In the genomic region with DNA sequence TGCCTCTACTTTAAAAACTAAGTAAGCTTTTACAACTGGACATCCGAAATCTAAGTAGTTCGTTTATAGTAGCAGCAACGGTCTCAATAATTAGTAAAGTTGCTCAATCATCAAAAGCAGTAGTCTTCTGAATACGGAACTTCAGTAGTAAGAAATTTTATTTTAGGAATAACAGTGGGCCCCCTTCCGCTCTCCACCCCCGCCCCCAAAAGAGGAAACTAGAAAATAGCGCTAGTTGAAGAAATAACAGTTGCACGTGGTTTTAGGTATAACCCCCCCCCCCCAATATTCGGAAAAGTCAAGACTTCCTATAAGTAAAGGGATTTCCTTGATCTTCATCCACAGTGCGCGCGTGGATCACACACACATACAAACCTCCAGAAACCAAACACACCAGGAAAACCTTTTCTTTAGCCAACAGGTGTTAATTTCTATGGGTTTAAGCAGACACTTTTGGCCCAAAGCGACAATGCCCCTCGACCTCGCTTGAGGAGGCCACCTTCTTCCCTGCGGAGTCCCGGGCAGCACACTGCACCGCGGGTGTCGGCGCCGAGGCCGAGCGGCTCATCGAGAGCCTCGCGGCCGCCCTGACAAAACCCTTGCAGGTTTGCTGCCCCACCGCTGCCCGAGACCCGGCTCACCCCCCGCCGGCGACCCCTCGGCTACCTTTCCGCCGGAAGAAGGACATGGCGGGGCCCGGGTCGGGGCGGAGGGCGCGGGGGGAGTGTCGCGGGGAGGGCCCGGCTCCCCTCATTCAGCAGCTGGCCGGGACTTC, we compare ENCODE assay signal across 8 mouse cellular contexts. TPM values are rescaled to one million over a fixed set of nuclear protein-coding genes. Genes with fewer than 3 reads are reported as not detected.
DNase-seq lines count a peak whose midpoint lies in the region; ATAC-seq and TF ChIP-seq lines count a peak whose summit lies in the region.

No protein-coding gene starts in this region.

- no peaks in the 10 kb centered on the region for H3K9me3 ChIP-seq in hindbrain, embryonic 11.5 days (ENCODE audit: control insufficient read depth, low read length)
- H3K9me3 ChIP-seq in midbrain, embryonic 11.5 days (ENCODE audit: control insufficient read depth, low read length): no peaks in the 10 kb centered on the region

- TF ChIP-seq CTCF in layer of hippocampus, adult 2 months (conservative IDR thresholded peaks at IDR 0.05): no peak
- TF ChIP-seq CTCF in bone marrow, adult 2 months (IDR thresholded peaks at IDR 0.05; ENCODE audit: control insufficient read depth, insufficient read depth, low read length): no peak

- under 1% methylated on average over 47 of the region's 47 CpGs for WGBS in bone marrow, adult 2 months
- 4% methylated on average over 39 of the region's 47 CpGs for WGBS in hindbrain, embryonic 11.5 days
- WGBS in midbrain, embryonic 11.5 days: 4% methylated on average over 38 of the region's 47 CpGs

- H3K4me3 ChIP-seq in layer of hippocampus, adult 2 months: peak overlapping the region; percentile 97
- peak overlapping the region; percentile 91 for H3K4me3 ChIP-seq in bone marrow, adult 2 months (replicated peaks; ENCODE audit: control insufficient read depth, low read depth, low read length)
- peak overlapping the region; percentile 85 for H3K4me3 ChIP-seq in hindbrain, embryonic 11.5 days (ENCODE audit: low read depth, low read length)
- H3K4me3 ChIP-seq in midbrain, embryonic 11.5 days (ENCODE audit: low read depth, low read length): peak overlapping the region; percentile 87

- DNase-seq in layer of hippocampus, adult 2 months (ENCODE audit: low spot score in 2 of 2): no peak
- DNase-seq in layer of hippocampus, postnatal 25 days (ENCODE audit: extremely low spot score in 1 of 2, low spot score in 1 of 2): no peak
- DNase-seq in hindbrain, embryonic 11.5 days (ENCODE audit: low spot score): no peak
- DNase-seq in midbrain, embryonic 11.5 days (ENCODE audit: low spot score, missing footprints): peak; percentile 93
- DNase-seq in urinary bladder, adult 18-20 months (ENCODE audit: low spot score in 2 of 2): no peak
- DNase-seq in spleen, adult 18-20 months: no peak
- DNase-seq in T-cell, adult 2 months (ENCODE audit: low spot score): no peak

- ATAC-seq in hindbrain, embryonic 11.5 days (ENCODE audit: low FRiP score): peak; percentile 81
- ATAC-seq in midbrain, embryonic 11.5 days (ENCODE audit: low FRiP score): peak; percentile 83

- no peaks in the 10 kb centered on the region; the same call in 1 of the 2 replicates for H3K4me1 ChIP-seq in bone marrow, adult 2 months (ENCODE audit: control insufficient read depth, insufficient read depth, low read length)
- H3K4me1 ChIP-seq in hindbrain, embryonic 11.5 days (replicated peaks; ENCODE audit: control insufficient read depth, insufficient read depth, low read length): peaks cover 3% of the 10 kb centered on the region; the same call in 1 of the 2 replicates
- H3K4me1 ChIP-seq in midbrain, embryonic 11.5 days (ENCODE audit: control insufficient read depth, insufficient read depth, low read length): peaks cover 12% of the 10 kb centered on the region; the same call in 1 of the 2 replicates

- no peak for TF ChIP-seq POLR2A in bone marrow, adult 2 months (IDR thresholded peaks at IDR 0.05; ENCODE audit: borderline replicate concordance, control insufficient read depth, low read depth, low read length)

- no peaks in the 10 kb centered on the region for H3K27me3 ChIP-seq in hindbrain, embryonic 11.5 days (ENCODE audit: control insufficient read depth, insufficient read depth, low read length)
- no peaks in the 10 kb centered on the region for H3K27me3 ChIP-seq in midbrain, embryonic 11.5 days (ENCODE audit: control insufficient read depth, insufficient read depth, low read length)

- H3K27ac ChIP-seq in layer of hippocampus, adult 2 months: peak overlapping the region; percentile 100
- peak overlapping the region; percentile 90 for H3K27ac ChIP-seq in bone marrow, adult 2 months (ENCODE audit: control insufficient read depth, insufficient read depth, low read depth, low read length, poor library complexity)
- H3K27ac ChIP-seq in hindbrain, embryonic 11.5 days (ENCODE audit: low read depth, low read length): peak overlapping the region; percentile 87
- peak overlapping the region; percentile 77 for H3K27ac ChIP-seq in midbrain, embryonic 11.5 days (ENCODE audit: low read depth, low read length)

- H3K36me3 ChIP-seq in hindbrain, embryonic 11.5 days (ENCODE audit: control insufficient read depth, insufficient read depth, low read length): no peaks in the 10 kb centered on the region
- no peaks in the 10 kb centered on the region for H3K36me3 ChIP-seq in midbrain, embryonic 11.5 days (ENCODE audit: control insufficient read depth, insufficient read depth, low read length)

- peak overlapping the region; percentile 84 for H3K9ac ChIP-seq in hindbrain, embryonic 11.5 days (ENCODE audit: low read depth, low read length)
- H3K9ac ChIP-seq in midbrain, embryonic 11.5 days (ENCODE audit: low read length): peak overlapping the region; percentile 92

- peak overlapping the region; percentile 69 for H3K4me2 ChIP-seq in hindbrain, embryonic 11.5 days (replicated peaks; ENCODE audit: low read depth, low read length)
- peak overlapping the region; percentile 65 for H3K4me2 ChIP-seq in midbrain, embryonic 11.5 days

RNA-seq across cellular contexts. Expression of a gene that starts 0.5 kb away (rescaled TPM):
- 10 to 100 TPM; 32.7 to 37.0 TPM for total RNA-seq in layer of hippocampus, adult 2 months (2021)
- total RNA-seq in layer of hippocampus, postnatal 25 days (2021): 10 to 100 TPM; 30.9 to 36.5 TPM
- 7.2 and 25.6 TPM in 2 replicates for polyA plus RNA-seq in bone marrow, adult 2 months (2011; ENCODE audit: insufficient read depth, insufficient read length, low replicate concordance, missing spikeins)
- 16.9 and 17.1 TPM in 2 replicates for polyA plus RNA-seq in hindbrain, embryonic 11.5 days (2014; fragmentation: Nextera tagmentation; extraction: Ambion mirVana)
- 16.1 and 16.6 TPM in 2 replicates for polyA plus RNA-seq in midbrain, embryonic 11.5 days (2014; fragmentation: Nextera tagmentation; extraction: Ambion mirVana)

RNA-seq across cellular contexts. Expression of a gene that starts 27.1 kb away (rescaled TPM):
- total RNA-seq in layer of hippocampus, adult 2 months (2021): 10 to 100 TPM; 85.8 to 91.6 TPM
- total RNA-seq in layer of hippocampus, postnatal 25 days (2021): 10 to 100 TPM; 83.0 to 89.6 TPM
- 69.9 and 73.8 TPM in 2 replicates for polyA plus RNA-seq in bone marrow, adult 2 months (2011; ENCODE audit: insufficient read depth, insufficient read length, low replicate concordance, missing spikeins)
- polyA plus RNA-seq in hindbrain, embryonic 11.5 days (2014; fragmentation: Nextera tagmentation; extraction: Ambion mirVana): 18.4 and 26.3 TPM in 2 replicates
- polyA plus RNA-seq in midbrain, embryonic 11.5 days (2014; fragmentation: Nextera tagmentation; extraction: Ambion mirVana): 15.8 and 16.3 TPM in 2 replicates
